Mouse (Mus musculus) kidney, postnatal 14 days (tissue): ENCODE data around the gene Zfp420.

Experiments
- DNase-seq: peaks from one replicate; pipeline ENCODE4 v3.0.0; 2022; ENCODE audit warnings: mixed read lengths

Zfp420 gene

DNA sequence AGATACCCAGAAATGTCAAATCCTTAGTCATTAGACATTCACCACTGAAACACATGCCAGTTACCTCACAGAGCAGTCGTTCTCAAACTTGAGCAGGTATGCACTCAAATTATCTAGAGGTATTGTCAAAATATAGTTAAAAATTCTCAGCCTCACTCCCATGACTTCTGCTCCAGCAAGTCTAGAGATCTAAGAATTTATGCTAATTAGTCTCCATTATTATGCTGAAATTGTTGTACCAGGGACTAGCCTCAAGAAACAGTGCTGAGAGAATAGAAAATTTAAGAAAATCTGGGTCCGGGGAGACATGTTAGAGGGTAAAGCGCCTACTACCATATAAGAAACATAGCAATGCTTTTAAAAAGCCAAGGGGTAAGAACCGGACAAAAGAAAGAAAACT, 44.3 kb downstream of the Zfp420 start:
- DNase-seq: no peak

DNA sequence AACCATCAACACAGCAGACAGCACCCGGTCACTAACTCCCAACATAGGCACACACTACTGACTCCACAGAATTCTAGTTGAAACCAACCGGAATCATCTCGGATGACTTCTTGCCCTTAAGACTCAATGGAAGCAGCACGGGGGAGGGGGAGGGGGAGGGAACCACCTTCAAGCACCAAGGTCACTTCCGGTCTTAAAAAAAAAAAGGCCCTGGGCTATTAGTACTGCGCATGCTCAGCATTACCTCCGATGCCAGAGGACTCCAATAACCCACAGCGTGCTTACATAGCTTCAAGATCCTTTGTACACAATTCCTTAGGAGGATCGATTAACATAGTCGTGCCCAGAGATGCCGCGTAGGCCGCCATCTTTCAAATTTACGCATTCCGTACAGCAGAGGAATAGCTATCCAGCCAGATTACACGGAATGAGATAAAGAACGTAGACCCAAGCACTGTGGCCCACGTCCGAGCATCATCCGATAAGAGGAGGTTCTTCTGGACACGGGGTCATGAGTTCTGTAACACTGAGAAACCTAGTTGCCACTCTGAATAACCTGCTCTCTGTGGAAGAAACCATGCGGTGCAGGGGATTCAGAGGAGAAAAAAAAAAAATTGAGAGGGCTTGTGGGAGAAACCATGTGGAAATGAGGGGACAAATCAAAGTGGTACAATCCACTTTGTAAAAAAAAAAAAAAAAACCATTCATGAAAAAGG, 46.3 kb downstream of the Zfp420 start, which contains the start of gene Zfp27:
Gene Zfp27 (minus strand): TSS at position 607 of the 716 bp plus-strand sequence.
- DNase-seq: peak; percentile 83

DNA sequence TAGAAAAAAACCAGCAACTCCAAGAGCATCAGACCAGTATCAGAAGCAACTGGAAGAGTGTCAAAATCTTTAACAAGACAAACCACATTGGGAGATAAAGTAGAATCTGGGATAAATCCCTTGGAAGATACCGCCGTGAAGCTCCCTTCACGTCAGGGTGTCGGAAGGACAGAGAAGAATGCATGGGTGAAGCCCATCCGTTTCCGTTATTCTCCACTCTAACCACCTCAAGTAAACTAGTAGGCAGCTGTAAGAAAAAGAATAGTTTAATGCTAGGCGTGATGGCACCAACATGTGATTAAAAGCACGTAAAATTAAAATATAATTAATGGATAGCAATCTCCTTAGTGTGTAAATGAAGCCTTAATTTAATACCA, 46.9 kb downstream of the Zfp420 start:
- peak; percentile 23 for DNase-seq

DNA sequence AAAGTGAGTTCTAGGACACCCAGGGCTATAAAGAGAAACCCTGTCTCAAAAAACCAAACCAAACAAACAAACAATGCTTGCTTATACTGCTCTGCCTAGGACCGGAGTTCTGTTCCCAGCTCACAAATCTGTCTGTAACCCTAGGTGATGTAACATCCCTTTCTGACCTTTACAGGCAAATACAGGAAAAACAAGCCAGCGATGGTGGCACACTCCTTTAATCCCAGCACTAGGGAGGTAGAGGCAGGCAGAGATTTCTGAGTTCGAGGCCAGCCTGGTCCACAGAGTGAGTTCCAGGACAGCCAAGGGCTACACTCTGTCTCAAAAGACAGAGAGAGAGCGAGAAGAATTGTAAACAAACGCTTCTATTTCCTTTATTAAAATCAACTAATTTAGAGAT, 47.4 kb downstream of the Zfp420 start:
- no peak for DNase-seq

DNA sequence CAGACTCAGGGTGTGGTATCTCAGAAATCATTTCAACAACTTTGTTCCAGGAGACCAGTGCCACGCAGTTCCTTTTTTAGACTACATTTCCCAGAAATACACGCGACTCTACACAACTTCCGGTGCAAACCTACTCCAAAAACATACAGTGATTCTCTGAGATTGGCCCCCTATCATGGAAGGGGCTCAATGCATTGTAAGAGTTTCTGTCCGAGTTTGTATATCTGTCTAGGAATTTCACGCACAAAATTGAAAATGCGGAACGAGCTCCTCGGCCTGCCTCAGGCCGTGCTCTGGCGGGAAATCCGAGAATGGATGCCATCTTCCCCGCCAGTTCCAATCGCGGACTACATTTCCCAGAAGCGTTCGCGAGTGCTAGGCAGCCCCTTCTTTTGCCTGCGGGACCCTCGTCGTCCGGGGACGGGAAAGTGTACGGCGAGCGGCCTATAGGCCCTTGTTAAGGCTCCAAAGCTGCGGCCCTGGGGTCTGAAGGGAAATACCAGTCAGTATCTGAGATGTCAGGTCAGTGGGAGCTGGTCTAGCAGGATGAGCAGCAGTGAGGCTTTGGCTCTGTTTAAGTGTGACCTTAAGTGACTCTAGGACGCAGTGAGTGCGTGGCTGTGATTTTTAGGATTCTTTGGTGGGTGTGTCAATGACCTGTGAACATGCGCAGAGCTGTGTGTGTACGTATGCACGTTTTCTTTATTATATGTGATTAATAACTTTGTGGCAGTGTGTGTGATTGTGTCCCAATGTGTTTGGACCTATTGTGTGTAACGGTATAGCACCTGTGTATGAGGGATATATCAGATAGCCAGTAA, 48.6 kb downstream of the Zfp420 start, which contains the start of gene Zfp383:
Gene Zfp383 (plus strand): TSS at position 94 of the 821 bp plus-strand sequence.
- DNase-seq: peak; percentile 90

DNA sequence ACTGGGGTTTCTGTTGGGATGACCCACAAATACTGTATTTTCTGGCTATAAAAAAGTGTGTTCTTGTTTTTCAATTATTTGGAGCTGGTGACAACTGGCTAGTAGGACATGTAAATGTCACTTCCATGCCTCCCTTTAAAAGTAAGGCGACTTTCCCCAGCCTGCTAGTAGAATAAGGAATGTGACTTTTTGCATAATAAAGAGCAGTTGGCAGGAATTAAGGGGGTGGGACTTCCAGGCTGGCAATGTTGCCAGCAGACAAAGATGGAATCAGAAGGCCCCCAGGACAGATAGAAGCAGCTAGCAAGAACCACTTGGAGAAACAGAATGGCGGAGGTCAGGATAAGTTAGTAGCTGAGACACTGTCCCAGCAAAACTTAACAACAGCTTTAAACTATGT, 50.5 kb downstream of the Zfp420 start:
- DNase-seq: no peak

- DNase-seq: no peak
Observed at GRCm38 (mm10) chr7:29912172-29912571, 52.4 kb downstream of the Zfp420 start.

DNA sequence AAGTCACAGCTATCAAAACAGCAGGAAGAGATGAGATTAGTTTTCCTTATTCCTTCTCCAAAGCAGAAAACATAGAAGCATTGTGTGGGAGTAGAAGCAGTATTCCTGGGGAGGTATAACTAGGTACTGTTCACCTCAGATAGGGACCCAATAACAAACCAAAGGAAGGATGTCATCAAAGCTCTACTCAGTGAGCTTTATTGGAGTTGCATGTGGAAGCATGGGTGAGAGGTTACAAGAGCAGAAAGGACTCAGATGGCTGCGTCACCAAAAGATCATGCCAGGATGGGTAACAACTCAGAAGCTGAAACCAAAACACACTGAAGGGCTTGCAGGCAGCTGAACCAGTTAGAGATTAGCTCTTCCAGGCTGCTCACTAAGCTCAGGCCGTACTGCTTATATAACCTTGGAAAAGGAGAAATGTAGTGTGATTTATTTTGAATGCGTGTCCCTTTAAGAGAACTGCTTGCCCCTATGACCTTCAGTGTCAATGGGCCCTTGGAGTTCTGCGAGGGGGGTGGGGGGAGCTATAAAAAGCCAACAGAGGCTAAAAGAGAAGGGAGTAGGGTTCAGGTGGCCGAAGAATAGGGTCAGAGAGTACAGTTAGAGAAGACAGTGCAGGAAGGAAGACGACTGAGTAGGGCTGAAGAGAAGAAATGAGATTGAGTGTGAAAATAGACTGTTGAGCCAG, 57.7 kb downstream of the Zfp420 start:
- no peak for DNase-seq

DNA sequence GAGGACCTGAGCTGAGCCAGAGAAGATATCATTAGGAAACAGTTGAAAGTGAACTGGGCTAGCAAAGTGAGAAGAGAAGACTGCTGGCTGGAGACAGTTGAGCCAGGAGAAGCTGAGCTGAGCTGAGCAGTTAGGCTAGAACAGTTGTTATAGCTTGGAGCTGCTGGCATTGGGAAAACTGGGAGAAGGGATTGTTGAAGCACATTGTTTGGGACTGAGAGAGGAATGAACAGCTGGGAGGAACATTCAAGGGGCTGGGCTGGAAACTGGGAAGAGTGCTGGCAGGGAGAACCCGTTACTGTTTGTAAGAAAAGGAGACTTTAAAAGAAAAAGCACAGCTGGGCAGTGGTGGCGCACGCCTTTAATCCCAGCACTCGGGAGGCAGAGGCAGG, 58.3 kb downstream of the Zfp420 start:
- DNase-seq: no peak

DNA sequence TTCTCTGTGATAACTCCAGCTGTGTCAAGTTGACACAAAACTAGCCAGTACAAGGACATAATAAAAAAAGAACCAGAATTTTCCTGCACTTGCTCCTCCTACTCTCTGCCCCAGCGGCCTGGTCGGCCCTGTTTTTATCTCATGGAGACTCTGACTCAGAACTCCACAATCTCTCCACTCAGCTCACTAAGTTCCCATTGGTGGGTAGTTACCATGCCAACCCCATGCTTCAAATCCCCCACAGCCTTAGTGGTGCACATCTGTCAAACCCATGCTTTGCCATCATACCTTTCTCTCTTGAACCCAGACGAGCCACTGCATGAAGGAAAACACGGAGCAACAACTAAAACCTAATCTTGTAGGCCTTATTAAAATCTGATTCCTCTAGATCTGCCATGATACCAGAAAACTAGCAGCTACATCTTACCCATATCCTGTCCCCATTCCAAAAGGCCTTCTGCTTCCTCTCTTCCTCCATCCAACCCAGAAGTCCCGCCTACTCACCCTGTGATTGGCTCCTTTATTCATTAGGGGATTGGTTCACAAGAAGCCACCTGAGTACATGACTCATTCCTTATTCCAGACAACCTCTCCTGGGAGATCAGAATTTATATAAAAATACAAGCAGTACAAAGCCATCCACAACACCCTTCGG, 61.8 kb downstream of the Zfp420 start:
- no peak for DNase-seq

DNA sequence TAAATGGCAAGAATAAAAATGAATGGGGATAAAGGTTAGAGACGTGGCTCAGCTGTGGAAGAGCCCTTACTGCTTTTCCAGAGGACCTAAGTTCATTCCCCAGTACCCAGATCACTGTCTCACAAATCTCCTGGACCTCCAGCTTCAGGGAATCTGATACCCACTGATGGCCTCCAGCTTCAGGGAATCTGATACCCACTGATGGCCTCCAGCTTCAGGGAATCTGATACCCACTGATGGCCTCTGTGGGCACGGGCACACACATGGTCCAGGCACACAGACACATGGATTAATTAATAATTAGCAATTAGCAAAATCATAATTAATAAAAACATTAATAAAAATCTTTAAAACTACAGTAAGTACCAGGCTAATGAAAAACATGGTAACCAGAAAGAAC, 63.0 kb downstream of the Zfp420 start:
- no peak for DNase-seq
